Mouse (Mus musculus) limb, embryonic 11.5 days (tissue): Measurements from ENCODE around the gene Gm5105. TPM values are rescaled to one million over a fixed set of nuclear protein-coding genes. Genes with fewer than 3 reads are reported as not detected.

ENCODE experiments used
- ATAC-seq: fragments of 200-750 bp; cut with Nextera tagmentation; 2 replicates; pipeline ENCODE4 v1.8.0; 2017; ENCODE audit warnings: low read depth; ENCODE audit not compliant: insufficient number of reproducible peaks, low FRiP score, low TSS enrichment
- DNase-seq: peaks from one replicate; pipeline ENCODE4 v3.0.0-alpha.2; 2015; ENCODE audit warnings: low spot score
- H3K27ac ChIP-seq: fragments of 300-500 bp; sonication (generic); replicated peaks from 2 replicates; pipeline ENCODE4 v1.5.1; 2014; ENCODE audit warnings: low read depth, mild to moderate bottlenecking, low read length
- H3K27me3 ChIP-seq: fragments of 300-500 bp; sonication (generic); 2 replicates; pipeline ENCODE4 v1.6.1; 2014; ENCODE audit warnings: mild to moderate bottlenecking, low read length, mixed read lengths; ENCODE audit not compliant: control insufficient read depth, insufficient read depth
- H3K36me3 ChIP-seq: fragments of 300-500 bp; sonication (generic); 2 replicates; pipeline ENCODE4 v1.6.1; 2014; ENCODE audit warnings: mild to moderate bottlenecking, low read length, moderate library complexity, mixed read lengths; ENCODE audit not compliant: control insufficient read depth, insufficient read depth
- H3K4me1 ChIP-seq: fragments of 300-500 bp; sonication (generic); 2 replicates; pipeline ENCODE4 v1.6.1; 2014; ENCODE audit warnings: low read length, mixed read lengths; ENCODE audit not compliant: control insufficient read depth, insufficient read depth
- H3K4me2 ChIP-seq: fragments of 300-500 bp; sonication (generic); 2 replicates; pipeline ENCODE4 v1.6.1; 2014; ENCODE audit warnings: low read depth, mild to moderate bottlenecking, moderate library complexity; ENCODE audit not compliant: severe bottlenecking
- H3K4me3 ChIP-seq: fragments of 300-500 bp; sonication (generic); 2 replicates; pipeline ENCODE4 v1.5.1; 2014; ENCODE audit warnings: low read depth, low read length
- H3K9ac ChIP-seq: fragments of 300-500 bp; sonication (generic); 2 replicates; pipeline ENCODE4 v1.6.1; 2014; ENCODE audit warnings: mild to moderate bottlenecking, low read length
- H3K9me3 ChIP-seq: fragments of 300-500 bp; sonication (generic); 2 replicates; pipeline ENCODE4 v1.6.1; 2016; ENCODE audit warnings: low read length; ENCODE audit not compliant: control insufficient read depth
- WGBS: fragments of 180-500 bp; shearing (Covaris S2); extraction: QIAGEN DNeasy Blood & Tissue Kit; methylation state at CpG from one replicate; pipeline ENCODE4 v1.1.7; 2014; 5-methylcytosine and 5-hydroxymethylcytosine counted together
- polyA plus RNA-seq: library from polyadenylated mRNA; unstranded; fragments of >200 nt; fragmentation: Nextera tagmentation; extraction: Ambion mirVana; gene quantifications from 2 replicates; pipeline ENCODE4 v1.2.1, GENCODE M21; 2014

Gm5105 gene
- polyA plus RNA-seq = not detected in 2 replicates

GRCm38 (mm10) chr3:138067288-138067687 lies at the start of gene Gm5105:
Gm5105 (minus strand) TSS chr3:138067388.
- Histone ChIP-seq H3K9ac (no peak within 1 kb of the TSS), H3K27me3 (no peaks in the 10 kb centered on the region), H3K9me3 (no peaks in the 10 kb centered on the region), H3K27ac (no peak within 1 kb of the TSS), H3K4me3 (no peak within 1 kb of the TSS), H3K4me2 (no peak within 1 kb of the TSS), H3K4me1 (no peaks in the 10 kb centered on the region; the same call in 1 of the 2 replicates), H3K36me3 (no peaks in the 10 kb centered on the region)
- WGBS = 94% methylated on average over 12 of the region's 12 CpGs
- DNase-seq (no peak), ATAC-seq (no peak)

GRCm38 (mm10) chr3:138116871-138117270 lies 49.7 kb upstream of the Gm5105 start:
- no peak overlapping the region for H3K4me3 ChIP-seq
- ATAC-seq (no peak), DNase-seq (no peak)
- H3K4me1 ChIP-seq = no peaks in the 10 kb centered on the region
- 93% methylated on average over 4 of the region's 4 CpGs for WGBS
- no peaks in the 10 kb centered on the region for H3K36me3 ChIP-seq
- no peak overlapping the region for H3K9ac ChIP-seq
- H3K4me2 ChIP-seq = no peak overlapping the region
- no peaks in the 10 kb centered on the region for H3K27me3 ChIP-seq
- no peaks in the 10 kb centered on the region for H3K9me3 ChIP-seq
- no peak overlapping the region for H3K27ac ChIP-seq

- Histone ChIP-seq H3K27ac (no peak overlapping the region), H3K9ac (no peak overlapping the region), H3K9me3 (no peaks in the 10 kb centered on the region), H3K4me1 (no peaks in the 10 kb centered on the region), H3K36me3 (no peaks in the 10 kb centered on the region), H3K4me2 (no peak overlapping the region), H3K27me3 (no peaks in the 10 kb centered on the region), H3K4me3 (no peak overlapping the region)
- DNase-seq (no peak), ATAC-seq (no peak)
- WGBS = 88% methylated on average over 17 of the region's 17 CpGs
Measured at GRCm38 (mm10) chr3:138114106-138114505, 46.9 kb upstream of the Gm5105 start.

- H3K4me2 ChIP-seq = no peak overlapping the region
- ATAC-seq = peak; percentile 60; the same call in 1 of the 2 replicates
- no peaks in the 10 kb centered on the region for H3K4me1 ChIP-seq
- H3K27me3 ChIP-seq = no peaks in the 10 kb centered on the region
- H3K36me3 ChIP-seq = no peaks in the 10 kb centered on the region
- no peak for DNase-seq
- 91% methylated on average over 19 of the region's 19 CpGs for WGBS
- H3K9ac ChIP-seq = no peak overlapping the region
- H3K9me3 ChIP-seq = no peaks in the 10 kb centered on the region
- H3K27ac ChIP-seq = no peak overlapping the region
- H3K4me3 ChIP-seq = no peak overlapping the region
Measured at GRCm38 (mm10) chr3:138110910-138111782, 44.0 kb upstream of the Gm5105 start.

- Histone ChIP-seq H3K4me3 (no peak overlapping the region), H3K9ac (no peak overlapping the region), H3K9me3 (no peaks in the 10 kb centered on the region), H3K27ac (no peak overlapping the region), H3K4me1 (no peaks in the 10 kb centered on the region), H3K27me3 (no peaks in the 10 kb centered on the region), H3K4me2 (no peak overlapping the region), H3K36me3 (no peaks in the 10 kb centered on the region)
- WGBS = 95% methylated on average over 10 of the region's 10 CpGs
- ATAC-seq (no peak), DNase-seq (no peak)
Measured at GRCm38 (mm10) chr3:138106887-138107286, 39.7 kb upstream of the Gm5105 start.

GRCm38 (mm10) chr3:138105056-138105455 lies 37.9 kb upstream of the Gm5105 start:
- Histone ChIP-seq H3K4me1 (no peaks in the 10 kb centered on the region), H3K9ac (no peak overlapping the region), H3K36me3 (no peaks in the 10 kb centered on the region), H3K27me3 (no peaks in the 10 kb centered on the region), H3K4me3 (no peak overlapping the region), H3K9me3 (no peaks in the 10 kb centered on the region), H3K27ac (no peak overlapping the region), H3K4me2 (no peak overlapping the region)
- no peak for DNase-seq
- ATAC-seq = no peak
- 80% methylated on average over 5 of the region's 5 CpGs for WGBS

GRCm38 (mm10) chr3:138103690-138104089 lies 36.5 kb upstream of the Gm5105 start:
- Histone ChIP-seq H3K4me2 (no peak overlapping the region), H3K36me3 (no peaks in the 10 kb centered on the region), H3K9ac (no peak overlapping the region), H3K4me1 (no peaks in the 10 kb centered on the region), H3K27me3 (no peaks in the 10 kb centered on the region), H3K27ac (no peak overlapping the region), H3K9me3 (no peaks in the 10 kb centered on the region), H3K4me3 (no peak overlapping the region)
- DNase-seq (no peak), ATAC-seq (no peak)
- 93% methylated on average over 4 of the region's 4 CpGs for WGBS

GRCm38 (mm10) chr3:138101936-138102335 lies 34.7 kb upstream of the Gm5105 start:
- 88% methylated on average over 4 of the region's 4 CpGs for WGBS
- H3K4me2 ChIP-seq = no peak overlapping the region
- no peak overlapping the region for H3K27ac ChIP-seq
- DNase-seq = no peak
- H3K36me3 ChIP-seq = no peaks in the 10 kb centered on the region
- H3K9me3 ChIP-seq = no peaks in the 10 kb centered on the region
- no peaks in the 10 kb centered on the region for H3K4me1 ChIP-seq
- H3K9ac ChIP-seq = no peak overlapping the region
- ATAC-seq = no peak
- no peak overlapping the region for H3K4me3 ChIP-seq
- H3K27me3 ChIP-seq = no peaks in the 10 kb centered on the region
